ENCODE assay signal across 12 mouse cellular contexts in the genomic region with DNA sequence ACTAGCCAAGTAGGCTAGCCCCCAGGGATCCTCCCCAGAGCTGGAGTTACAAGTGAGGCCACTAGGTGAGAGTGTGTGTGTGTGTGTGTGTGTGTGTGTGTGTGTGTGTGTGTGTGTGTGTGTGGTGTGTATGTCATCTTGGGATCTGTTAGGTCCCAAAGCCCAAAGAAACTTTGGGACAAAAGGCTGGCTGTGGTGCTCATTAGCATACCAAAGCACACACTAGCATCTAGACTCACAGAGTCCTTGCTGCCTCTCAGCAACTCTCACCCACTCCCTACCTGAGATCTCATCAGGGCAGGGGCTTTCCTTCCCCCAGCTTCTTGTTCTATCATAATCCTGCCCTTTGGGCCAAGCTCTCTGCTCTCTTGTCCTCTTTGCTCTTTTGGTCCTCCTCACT.
"Had no signal": no experiment of that assay in that cellular context is flagged by ENCODE, and none has a peak within 500 bp of the region (broad histone marks: within the 10 kb centered on the region; RNA-seq: fewer than 3 reads in every experiment).

No protein-coding gene starts in this region.

- DNase-seq: left cerebral cortex, postnatal 4 days; liver; liver, embryonic 13.5 days; liver, postnatal 0 days; lung, adult 18-20 months; lung, adult 2 months; lung, embryonic 14.5 days; lung, postnatal 10 days; lung, postnatal 14 days; lung, postnatal 36 days; lung, postnatal 4 days; midbrain, embryonic 14.5 days had no signal
